Mouse (Mus musculus) C2C12 (cell line): ENCODE data around the gene Steap4. TPM values are rescaled to one million over a fixed set of nuclear protein-coding genes. Genes with fewer than 3 reads are reported as not detected.

Experiments
- H3K27me3 ChIP-seq: one replicate; pipeline ENCODE4 v1.6.1; 2011; ENCODE audit not compliant: control insufficient read depth, insufficient read depth, insufficient read length
- H3K36me3 ChIP-seq: one replicate; pipeline ENCODE4 v1.6.1; 2011; ENCODE audit not compliant: control insufficient read depth, insufficient read depth
- H3K4me3 ChIP-seq: one replicate; pipeline ENCODE4 v1.5.1; 2011; ENCODE audit warnings: mild to moderate bottlenecking, control low read depth; ENCODE audit not compliant: poor library complexity, insufficient read depth, severe bottlenecking
- H3K79me2 ChIP-seq: one replicate; pipeline ENCODE4 v1.6.1; 2011; ENCODE audit not compliant: control insufficient read depth, insufficient read depth
- H3K79me3 ChIP-seq: one replicate; pipeline ENCODE4 v1.6.1; 2011; ENCODE audit warnings: low read depth, control low read depth
- H3ac ChIP-seq: one replicate; pipeline ENCODE3; 2011; ENCODE audit warnings: low read depth; ENCODE audit not compliant: control insufficient read depth, insufficient read length
- CEBPB ChIP-seq: IDR thresholded peaks from one replicate; pipeline ENCODE4 v1.6.1; 2011; ENCODE audit warnings: low read depth, mild to moderate bottlenecking, control low read depth, moderate library complexity
- CTCF ChIP-seq: IDR thresholded peaks from one replicate; pipeline ENCODE4 v1.5.1; 2011; ENCODE audit not compliant: control insufficient read depth, insufficient read depth, insufficient read length
- FOSL1 ChIP-seq: IDR thresholded peaks from one replicate; pipeline ENCODE4 v1.8.0; 2011; ENCODE audit warnings: mild to moderate bottlenecking, low read length; ENCODE audit not compliant: poor library complexity, insufficient read depth, severe bottlenecking
- MAX ChIP-seq: IDR thresholded peaks from one replicate; pipeline ENCODE4 v1.6.1; 2011; ENCODE audit warnings: mild to moderate bottlenecking, control low read depth
- MYOD1 ChIP-seq: IDR thresholded peaks from one replicate; pipeline ENCODE4 v1.6.1; 2011; ENCODE audit warnings: low read depth; ENCODE audit not compliant: control insufficient read depth, insufficient read length
- MYOG ChIP-seq: IDR thresholded peaks from one replicate; pipeline ENCODE4 v1.6.1; 2011; ENCODE audit not compliant: control insufficient read depth, insufficient read length; ENCODE audit errors: extremely low read depth
- USF1 ChIP-seq: IDR thresholded peaks from one replicate; pipeline ENCODE4 v1.6.1; 2011; ENCODE audit warnings: low read depth, mild to moderate bottlenecking, control low read depth, moderate library complexity
- polyA plus RNA-seq: library from polyadenylated mRNA; unstranded; fragments of >200 nt; fragmentation: generic; extraction: Trizol; gene quantifications from one replicate; pipeline ENCODE4 v1.2.1, GENCODE M21; 2012; ENCODE audit warnings: missing spikeins

The Steap4 gene
- polyA plus RNA-seq, 1 experiment, result not detected

- Histone ChIP-seq H3K4me3 (no peak overlapping the region), H3K79me2 (no peaks in the 10 kb centered on the region), H3ac (no peak overlapping the region), H3K36me3 (no peaks in the 10 kb centered on the region), H3K79me3 (no peaks in the 10 kb centered on the region), H3K27me3 (no peaks in the 10 kb centered on the region)
- no peak for TF ChIP-seq MYOD1
- no peak for TF ChIP-seq CTCF
- TF ChIP-seq USF1, result no peak
- TF ChIP-seq FOSL1, result no peak
- no peak for TF ChIP-seq MAX
- TF ChIP-seq CEBPB, result no peak
- no peak for TF ChIP-seq MYOG
Observed at GRCm38 (mm10) chr5:7955371-7955966, 4.8 kb upstream of the Steap4 start.

DNA sequence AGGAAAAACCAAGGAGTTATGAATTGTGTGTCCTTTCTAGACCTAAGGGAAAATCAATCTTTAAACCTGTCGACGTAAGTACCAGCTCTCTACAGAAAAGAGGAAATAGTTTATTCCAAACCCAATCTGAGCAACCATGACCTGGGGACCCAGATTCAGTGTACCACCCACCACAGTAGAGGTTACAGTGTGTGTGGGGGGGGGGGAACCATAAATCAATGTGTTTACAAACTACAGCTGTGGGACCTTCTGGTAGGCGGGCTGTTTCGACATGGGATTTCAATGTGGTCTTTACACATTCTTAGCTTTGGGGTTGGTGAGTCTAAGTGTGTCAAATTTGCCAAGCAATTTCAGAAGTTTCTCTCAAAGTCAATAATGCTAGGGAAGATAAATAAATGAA, 2.2 kb upstream of the Steap4 start:
- no peak for TF ChIP-seq MYOG
- TF ChIP-seq FOSL1, result no peak
- no peak for TF ChIP-seq CTCF
- no peak for TF ChIP-seq CEBPB
- no peak for TF ChIP-seq USF1
- no peak for TF ChIP-seq MAX
- no peak for TF ChIP-seq MYOD1
- no peak overlapping the region for H3K4me3 ChIP-seq
- H3K79me2 ChIP-seq, result no peaks in the 10 kb centered on the region
- H3K79me3 ChIP-seq, result no peaks in the 10 kb centered on the region
- no peaks in the 10 kb centered on the region for H3K27me3 ChIP-seq
- no peak overlapping the region for H3ac ChIP-seq
- no peaks in the 10 kb centered on the region for H3K36me3 ChIP-seq

- no peaks in the 10 kb centered on the region for H3K36me3 ChIP-seq
- H3K79me3 ChIP-seq, result no peaks in the 10 kb centered on the region
- no peak overlapping the region for H3ac ChIP-seq
- no peaks in the 10 kb centered on the region for H3K79me2 ChIP-seq
- no peaks in the 10 kb centered on the region for H3K27me3 ChIP-seq
- H3K4me3 ChIP-seq, result no peak overlapping the region
- TF ChIP-seq MAX, result no peak
Observed at GRCm38 (mm10) chr5:7959286-7959685, 971 bp upstream of the Steap4 start.

- no peaks in the 10 kb centered on the region for H3K36me3 ChIP-seq
- H3K79me3 ChIP-seq, result no peaks in the 10 kb centered on the region
- TF ChIP-seq MYOD1 (no peak), MAX (no peak), USF1 (no peak), CEBPB (no peak), FOSL1 (no peak), MYOG (no peak), CTCF (no peak)
- no peaks in the 10 kb centered on the region for H3K79me2 ChIP-seq
- no peaks in the 10 kb centered on the region for H3K27me3 ChIP-seq
- no peak overlapping the region for H3ac ChIP-seq
- no peak overlapping the region for H3K4me3 ChIP-seq
Observed at GRCm38 (mm10) chr5:7961113-7961512, 856 bp downstream of the Steap4 start.

GRCm38 (mm10) chr5:7965281-7965680, 5.0 kb downstream of the Steap4 start:
- TF ChIP-seq MYOG (no peak), CEBPB (no peak), MAX (no peak), USF1 (no peak), FOSL1 (no peak), MYOD1 (no peak), CTCF (no peak)
- Histone ChIP-seq H3K4me3 (no peak overlapping the region), H3K79me2 (no peaks in the 10 kb centered on the region), H3ac (no peak overlapping the region), H3K27me3 (no peaks in the 10 kb centered on the region), H3K36me3 (no peaks in the 10 kb centered on the region), H3K79me3 (no peaks in the 10 kb centered on the region)

GRCm38 (mm10) chr5:7968152-7968551, 7.9 kb downstream of the Steap4 start:
- Histone ChIP-seq H3K27me3 (no peaks in the 10 kb centered on the region), H3ac (no peak overlapping the region), H3K4me3 (no peak overlapping the region), H3K79me2 (no peaks in the 10 kb centered on the region), H3K79me3 (no peaks in the 10 kb centered on the region), H3K36me3 (no peaks in the 10 kb centered on the region)
- no peak for TF ChIP-seq USF1
- TF ChIP-seq MYOG, result no peak
- no peak for TF ChIP-seq MAX
- no peak for TF ChIP-seq CEBPB
- TF ChIP-seq MYOD1, result no peak
- TF ChIP-seq CTCF, result no peak
- TF ChIP-seq FOSL1, result no peak
